Mouse (Mus musculus): ENCODE data around the gene Ppp1r32. TPM values are rescaled to one million over a fixed set of nuclear protein-coding genes. Genes with fewer than 3 reads are reported as not detected.
A peak's percentile ranks its signal among the peaks of the same experiment; 100 is the strongest.

Gene Ppp1r32
- total RNA-seq, 4 experiments from 2014 or later, result 0.22 to 0.38 (median 0.28) TPM; not detected in 1

DNA sequence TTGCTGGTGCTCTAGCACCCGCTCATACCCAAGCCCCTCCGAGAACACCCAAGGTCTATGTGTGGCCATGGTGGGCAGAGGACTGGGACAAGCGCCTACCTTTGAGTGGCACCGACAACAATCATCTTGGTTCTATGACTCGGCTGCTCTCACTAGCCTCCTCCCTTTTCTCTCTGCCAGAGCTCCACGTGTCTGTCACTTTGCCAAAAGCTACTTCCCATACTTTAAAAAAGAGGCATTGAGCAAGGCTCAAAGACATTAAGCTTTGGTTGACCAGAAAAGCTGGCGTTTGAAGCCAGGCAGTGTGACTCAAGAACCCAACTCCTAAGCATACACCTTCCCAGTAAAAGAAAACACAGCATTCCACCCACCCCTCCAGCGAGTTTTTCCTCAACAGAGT lies 24.6 kb downstream of the Ppp1r32 start:
- peak; percentile 48 for DNase-seq (ENCODE audit: low spot score)

DNA sequence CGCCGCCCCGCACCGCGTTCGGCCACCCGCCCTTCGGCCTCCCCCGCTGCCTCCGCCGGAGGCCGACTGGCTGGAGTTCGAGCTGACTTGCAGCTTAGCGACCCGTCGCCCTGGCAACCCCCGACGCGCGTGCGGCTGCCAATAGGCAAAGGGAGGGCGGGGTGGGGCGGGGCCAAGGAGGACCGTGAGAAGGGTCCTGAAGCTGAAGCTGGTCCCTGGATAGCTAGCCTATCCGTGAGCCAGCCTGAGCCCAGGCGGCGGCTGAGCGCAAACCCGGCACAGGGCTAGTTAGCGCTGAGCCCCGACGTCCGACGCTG lies 25.3 kb downstream of the Ppp1r32 start:
- DNase-seq (ENCODE audit: low spot score), result no peak

- DNase-seq (ENCODE audit: low spot score), result no peak
These were observed 25.8 kb downstream of the Ppp1r32 start, which contains the start of gene Lrrc10b for GRCm38 (mm10) chr19:10456752-10457483. Gene Lrrc10b, minus strand, starts transcription at chr19:10457473.

- no peak for DNase-seq (ENCODE audit: low spot score)
These were observed 27.3 kb downstream of the Ppp1r32 start for GRCm38 (mm10) chr19:10455437-10455806.

- DNase-seq (ENCODE audit: low spot score), result no peak
These were observed 27.9 kb downstream of the Ppp1r32 start for GRCm38 (mm10) chr19:10454718-10455436.

DNA sequence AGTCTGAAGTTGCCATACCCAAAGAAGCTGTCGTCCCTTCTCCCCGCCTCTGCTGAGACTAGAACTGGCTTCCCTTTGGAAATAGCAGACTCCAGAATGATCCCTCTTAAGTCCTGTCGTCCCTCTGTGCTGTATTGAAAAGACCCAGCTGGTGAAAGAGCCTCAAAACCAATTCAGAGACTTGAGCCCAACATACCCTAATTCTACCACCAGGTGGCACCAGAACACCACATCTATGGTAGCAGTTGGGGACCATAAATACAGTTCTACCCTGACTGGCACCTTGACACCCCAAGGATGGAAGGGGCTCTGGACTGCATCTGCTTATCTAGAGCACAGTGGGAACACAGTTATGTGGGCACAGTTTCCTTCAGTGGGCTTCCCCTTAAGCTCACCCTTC lies 33.0 kb downstream of the Ppp1r32 start:
- peak; percentile 73 for DNase-seq (ENCODE audit: low spot score)

DNA sequence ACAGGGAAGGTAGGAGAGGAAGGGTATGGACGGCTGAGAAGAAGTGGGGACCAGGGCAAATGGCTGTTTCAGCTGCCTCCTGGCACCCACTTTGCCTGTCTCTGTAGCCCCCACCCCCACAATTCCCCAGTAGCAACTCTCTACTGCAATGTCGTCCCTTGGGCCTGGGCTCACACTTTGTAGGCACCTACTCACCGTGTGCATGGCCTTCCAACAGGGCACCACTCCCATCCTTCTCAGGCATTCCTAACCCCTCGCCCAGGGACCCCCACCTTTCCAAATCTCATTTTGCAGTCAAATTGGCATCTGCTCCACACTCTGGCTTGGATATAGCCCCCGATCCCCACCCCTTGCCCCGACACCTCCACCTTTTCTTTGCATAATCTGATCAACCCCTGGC lies 33.5 kb downstream of the Ppp1r32 start:
- no peak for DNase-seq (ENCODE audit: low spot score)

DNA sequence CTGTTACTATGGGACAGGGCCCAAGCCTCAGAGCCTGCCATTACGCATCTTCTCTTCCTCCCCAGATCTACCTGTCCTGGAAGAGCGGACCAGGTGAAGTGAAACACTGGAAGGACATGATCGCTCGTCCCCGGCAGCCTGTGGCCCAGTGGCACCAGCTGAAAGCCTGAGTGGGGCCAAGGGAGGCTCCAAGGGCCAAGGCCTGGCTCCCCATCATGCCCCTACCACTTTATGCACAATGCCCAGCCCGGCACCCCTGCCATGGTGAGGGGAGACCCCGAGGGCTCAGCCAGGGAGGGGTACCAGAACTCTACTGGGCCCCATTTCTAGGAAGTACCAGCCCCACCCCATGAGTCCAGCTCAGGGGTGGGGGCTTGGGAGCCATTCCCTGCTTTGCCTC lies 34.5 kb downstream of the Ppp1r32 start:
- no peak for DNase-seq (ENCODE audit: low spot score)

DNA sequence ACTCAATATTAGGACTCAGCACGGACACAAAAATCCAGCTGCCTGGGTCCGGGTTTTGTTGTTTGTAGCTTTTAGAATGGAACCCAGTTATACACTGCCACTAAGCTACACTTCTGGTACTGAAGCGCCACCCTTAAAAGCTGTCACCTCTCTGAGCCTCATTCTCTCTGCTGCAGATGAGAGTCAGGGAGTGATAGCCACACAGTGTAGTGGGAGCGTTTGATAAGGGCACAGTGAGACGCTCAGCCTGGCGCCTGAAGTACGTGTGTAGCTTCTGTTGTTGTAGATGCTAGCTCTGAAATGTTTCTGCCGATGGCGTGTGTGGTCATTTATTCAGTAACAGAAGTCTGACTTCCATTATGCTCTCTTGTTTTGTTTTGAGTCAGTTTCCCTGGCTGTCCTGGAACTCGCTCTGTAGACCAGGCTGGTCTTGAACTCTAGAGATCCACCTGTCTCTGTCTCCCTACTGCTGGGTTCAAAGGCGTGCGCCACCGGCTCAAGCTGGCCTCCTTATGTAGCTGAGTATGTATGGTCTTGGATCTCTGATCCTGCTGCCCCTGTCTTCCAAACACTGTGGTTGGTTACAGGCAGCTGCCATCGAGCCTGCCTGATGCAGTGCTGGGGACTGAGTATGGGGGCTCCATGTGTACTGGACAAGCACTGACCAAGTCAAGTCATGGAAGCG lies 37.9 kb downstream of the Ppp1r32 start:
- DNase-seq (ENCODE audit: low spot score), result no peak

DNA sequence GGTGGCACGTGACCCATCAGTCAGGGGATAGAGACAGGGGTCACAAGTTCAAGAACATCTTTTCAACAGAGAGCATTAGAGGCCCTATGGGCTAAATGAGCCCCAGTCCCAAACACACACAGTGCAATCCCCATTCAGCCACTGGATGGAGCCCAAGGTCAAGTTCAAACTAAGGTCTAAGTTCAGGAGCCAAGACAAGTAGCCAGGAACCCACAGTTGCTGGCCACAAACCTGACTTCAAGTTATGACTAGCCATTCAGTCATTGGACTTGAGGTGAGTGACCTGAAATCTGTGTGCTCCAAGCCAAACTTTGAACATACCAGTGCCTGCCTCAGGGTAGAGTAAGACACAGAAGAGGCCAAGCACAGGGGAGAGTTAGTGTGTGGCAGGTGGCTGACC lies 45.2 kb downstream of the Ppp1r32 start:
- no peak for DNase-seq (ENCODE audit: low spot score)

- no peak for DNase-seq (ENCODE audit: low spot score)
These were observed 46.0 kb downstream of the Ppp1r32 start for GRCm38 (mm10) chr19:10436726-10437125.

DNA sequence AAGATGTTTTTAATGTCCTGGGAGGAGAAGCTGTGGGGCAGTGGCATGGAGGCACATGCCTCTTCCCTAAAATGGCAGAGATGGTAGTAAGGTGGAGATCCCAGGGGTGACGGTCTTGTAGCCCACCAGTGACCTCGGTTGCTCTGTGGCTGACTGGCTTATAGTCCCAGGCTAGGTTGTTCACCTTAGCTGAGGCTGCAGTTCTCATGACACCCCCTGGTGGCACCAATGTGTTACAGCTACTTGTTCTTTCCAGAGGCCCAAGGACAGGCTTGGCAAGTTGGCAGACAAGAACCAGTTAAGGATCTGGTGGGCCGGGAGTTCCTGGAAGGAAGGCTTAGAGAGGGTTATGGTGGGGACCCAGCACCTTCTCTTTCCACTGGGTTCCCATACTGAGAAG lies 46.8 kb downstream of the Ppp1r32 start:
- DNase-seq (ENCODE audit: low spot score), result peak; percentile 43

DNA sequence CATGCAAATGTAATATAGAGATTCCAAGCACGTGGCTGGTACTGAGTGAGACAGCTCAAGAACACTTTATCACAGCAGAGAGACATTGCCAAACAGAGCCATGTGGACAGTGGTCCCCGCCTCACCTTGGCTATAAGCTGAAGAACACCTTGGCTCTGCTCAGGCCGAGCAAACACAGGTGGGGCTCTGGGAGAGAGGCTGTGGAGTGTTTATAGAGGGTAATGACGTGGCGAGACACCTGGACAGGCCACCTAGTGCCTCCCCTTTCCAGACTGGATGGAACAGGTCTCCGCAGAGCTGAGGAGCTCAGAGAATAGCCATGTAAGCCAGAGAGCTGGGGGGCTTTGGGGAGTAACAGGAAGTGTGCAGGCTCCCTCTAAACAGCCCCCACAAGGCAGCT lies 47.8 kb downstream of the Ppp1r32 start:
- no peak for DNase-seq (ENCODE audit: low spot score)

DNA sequence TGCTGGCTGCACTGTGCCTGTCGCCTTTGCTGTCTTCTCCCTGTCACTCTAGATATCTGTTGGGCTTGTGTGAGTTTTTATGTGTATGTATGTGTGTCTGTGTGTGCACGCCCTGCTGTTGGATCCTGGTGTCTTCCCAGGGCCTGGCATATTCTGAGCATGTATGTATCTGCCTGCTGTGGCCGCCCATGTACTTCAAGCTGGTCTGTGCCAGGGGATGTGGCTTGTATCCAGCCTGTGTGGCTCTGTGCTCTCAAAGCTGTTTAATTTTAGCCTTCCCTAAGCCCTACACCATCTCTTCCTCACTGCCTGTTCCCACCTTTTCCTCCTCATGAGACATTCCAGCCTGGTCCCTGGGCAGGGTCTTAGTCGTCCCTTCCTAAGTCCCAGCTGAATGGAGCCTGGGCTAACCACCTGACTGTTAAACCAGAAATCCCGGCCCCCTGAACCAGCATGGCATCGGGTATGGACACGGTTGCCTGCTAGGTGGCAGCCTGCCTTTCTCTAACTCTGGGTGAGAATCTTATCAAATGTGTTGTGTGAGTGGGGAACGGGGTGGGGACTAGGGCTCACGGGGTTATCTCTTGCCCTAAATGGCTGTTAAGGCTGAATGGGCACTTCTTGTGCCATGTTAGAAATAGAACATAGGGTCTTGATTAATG lies 48.7 kb downstream of the Ppp1r32 start:
- DNase-seq (ENCODE audit: low spot score), result peak; percentile 35

DNA sequence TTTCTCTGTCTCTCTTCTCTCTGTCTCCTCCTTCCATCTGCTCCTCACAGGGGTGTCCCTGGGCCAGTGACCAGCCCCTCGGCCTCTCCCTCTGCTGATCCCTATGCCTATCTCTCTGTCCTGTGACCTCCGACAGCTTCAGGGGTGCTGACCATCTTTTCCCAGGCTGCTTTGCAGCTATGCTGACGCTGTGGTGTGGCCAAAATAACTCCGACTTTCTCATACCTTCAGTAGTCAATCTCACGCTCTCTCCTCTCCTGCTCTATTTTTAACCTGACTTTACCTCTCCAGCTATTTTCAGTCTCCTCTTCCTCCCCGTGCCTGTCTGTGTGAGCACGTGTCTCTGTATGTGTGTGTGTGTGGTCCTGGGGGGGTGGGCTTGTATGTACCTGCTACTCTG lies 49.5 kb downstream of the Ppp1r32 start:
- DNase-seq (ENCODE audit: low spot score), result peak; percentile 54

DNA sequence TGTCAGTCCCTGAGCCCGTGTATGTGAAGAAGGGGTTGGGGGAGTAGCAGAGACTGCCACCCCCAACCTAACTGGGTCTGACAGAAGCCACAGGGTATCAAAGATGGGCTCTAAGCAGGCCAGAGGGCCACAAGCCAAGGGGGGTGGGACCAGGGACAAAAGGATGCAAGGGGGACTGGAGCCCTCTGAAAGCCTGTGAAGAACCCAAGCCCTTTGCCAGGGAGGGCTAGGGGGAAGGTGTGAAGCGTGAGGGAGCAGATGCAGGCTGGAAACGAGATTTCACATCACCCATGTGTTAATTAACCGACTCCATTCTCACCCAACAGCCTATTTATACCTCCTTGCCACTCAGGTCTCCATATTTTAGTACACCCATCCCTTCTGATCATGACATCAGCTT lies 50.9 kb downstream of the Ppp1r32 start:
- DNase-seq (ENCODE audit: low spot score), result no peak

GRCm38 (mm10) chr19:10431410-10431809 lies 51.3 kb downstream of the Ppp1r32 start:
- DNase-seq (ENCODE audit: low spot score), result no peak

GRCm38 (mm10) chr19:10429371-10429770 lies 53.4 kb downstream of the Ppp1r32 start:
- DNase-seq (ENCODE audit: low spot score), result peak; percentile 26

DNA sequence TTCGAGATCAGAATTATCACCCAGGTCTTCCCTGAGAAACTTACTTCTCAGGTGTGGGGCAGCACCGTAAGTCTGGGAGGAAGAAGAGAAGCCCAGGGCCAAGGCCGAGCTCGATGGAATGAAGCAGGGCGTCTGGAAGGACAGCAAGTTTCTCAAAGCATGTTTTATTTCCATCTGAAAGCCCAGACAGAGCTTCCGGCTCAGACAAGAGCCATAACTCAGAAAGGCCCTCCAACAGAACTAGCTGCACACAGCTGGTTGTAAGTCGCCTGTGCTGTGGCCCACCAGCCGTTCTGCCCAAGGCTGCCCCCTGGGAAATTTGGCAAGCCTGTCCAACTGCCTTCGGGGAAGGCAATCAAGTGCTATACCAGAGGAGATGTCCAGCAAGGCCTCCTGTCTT lies 55.3 kb downstream of the Ppp1r32 start:
- no peak for DNase-seq (ENCODE audit: low spot score)

GRCm38 (mm10) chr19:10426793-10427192 lies 55.9 kb downstream of the Ppp1r32 start:
- no peak for DNase-seq (ENCODE audit: low spot score)

DNA sequence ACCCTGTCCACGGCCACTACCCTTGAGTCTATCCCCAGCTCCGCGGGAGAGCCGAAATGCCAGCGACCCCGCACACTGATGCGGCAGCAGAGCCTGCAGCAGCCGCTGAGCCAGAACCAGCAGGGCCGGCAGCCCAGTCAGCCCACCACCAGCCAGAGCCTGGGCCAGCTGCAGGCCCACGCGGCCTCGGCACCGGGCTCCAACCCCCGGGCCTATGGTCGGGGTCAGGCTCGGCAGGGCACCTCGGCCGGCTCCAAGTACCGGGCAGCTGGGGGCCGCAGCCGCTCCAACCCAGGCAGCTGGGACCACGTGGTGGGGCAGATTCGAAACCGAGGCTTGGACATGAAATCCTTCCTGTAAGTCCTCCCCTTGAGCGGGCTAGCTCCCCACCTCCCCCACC lies 56.4 kb downstream of the Ppp1r32 start:
- no peak for DNase-seq (ENCODE audit: low spot score)
